Mouse (Mus musculus) T-cell, adult 2 months (primary cell): ENCODE measurements around the gene Sec14l1.

Experiments used
- DNase-seq: peaks from one replicate; pipeline ENCODE4 v3.0.0; 2022; ENCODE audit warnings: low spot score

The Sec14l1 gene

GRCm38 (mm10) chr11:117153553-117153952 lies 38.6 kb downstream of the Sec14l1 start:
- no peak for DNase-seq

GRCm38 (mm10) chr11:117154088-117154815 lies 39.3 kb downstream of the Sec14l1 start:
- no peak for DNase-seq

GRCm38 (mm10) chr11:117156725-117157124 lies 41.8 kb downstream of the Sec14l1 start:
- DNase-seq: no peak

- DNase-seq: no peak
Observed at GRCm38 (mm10) chr11:117158343-117158742, 43.4 kb downstream of the Sec14l1 start.

- no peak for DNase-seq
Observed at GRCm38 (mm10) chr11:117159257-117159945, 44.4 kb downstream of the Sec14l1 start.

GRCm38 (mm10) chr11:117159946-117160307 lies 45.0 kb downstream of the Sec14l1 start:
- DNase-seq: no peak

- DNase-seq: no peak
Observed at GRCm38 (mm10) chr11:117160791-117161190, 45.8 kb downstream of the Sec14l1 start.

- no peak for DNase-seq
Observed at GRCm38 (mm10) chr11:117161574-117161973, 46.6 kb downstream of the Sec14l1 start.

GRCm38 (mm10) chr11:117163098-117163497 lies 48.1 kb downstream of the Sec14l1 start:
- no peak for DNase-seq

- no peak for DNase-seq
Observed at GRCm38 (mm10) chr11:117163771-117164170, 48.8 kb downstream of the Sec14l1 start.

- DNase-seq: no peak
Observed at GRCm38 (mm10) chr11:117168278-117169087, 53.5 kb downstream of the Sec14l1 start.

GRCm38 (mm10) chr11:117169088-117169635 lies 54.2 kb downstream of the Sec14l1 start:
- DNase-seq: no peak

GRCm38 (mm10) chr11:117169801-117170565 lies 55.0 kb downstream of the Sec14l1 start:
- DNase-seq: no peak

- no peak for DNase-seq
Observed at GRCm38 (mm10) chr11:117174098-117174892, 59.3 kb downstream of the Sec14l1 start.

- DNase-seq: peak; percentile 34
Observed at GRCm38 (mm10) chr11:117174924-117175323, 60.0 kb downstream of the Sec14l1 start.

GRCm38 (mm10) chr11:117175472-117175871 lies 60.5 kb downstream of the Sec14l1 start:
- no peak for DNase-seq

- DNase-seq: peak; percentile 28
Observed at GRCm38 (mm10) chr11:117176304-117176703, 61.3 kb downstream of the Sec14l1 start.

GRCm38 (mm10) chr11:117176900-117177299 lies 61.9 kb downstream of the Sec14l1 start:
- no peak for DNase-seq

GRCm38 (mm10) chr11:117177303-117177979 lies 62.5 kb downstream of the Sec14l1 start:
- DNase-seq: peak; percentile 67

GRCm38 (mm10) chr11:117179902-117180301 lies 64.9 kb downstream of the Sec14l1 start:
- DNase-seq: no peak
